Mouse (Mus musculus) lung, postnatal 0 days (tissue): ENCODE results near the gene Lpp. TPM values are rescaled to one million over a fixed set of nuclear protein-coding genes. Genes with fewer than 3 reads are reported as not detected.

Experiments
- ATAC-seq: fragments of 200-750 bp; cut with Nextera tagmentation; 2 replicates; pipeline ENCODE4 v1.8.0; 2017; ENCODE audit warnings: moderate library complexity
- DNase-seq: peaks from one replicate; pipeline ENCODE4 v3.0.0-alpha.2; 2016; ENCODE audit warnings: low spot score
- H3K27ac ChIP-seq: fragments of 300-500 bp; sonication (generic); 2 replicates; pipeline ENCODE4 v1.5.1; 2014; ENCODE audit warnings: antibody characterized with exemption, mild to moderate bottlenecking, low read length, mixed read lengths
- H3K27me3 ChIP-seq: fragments of 300-500 bp; sonication (generic); replicated peaks from 2 replicates; pipeline ENCODE4 v1.6.1; 2014; ENCODE audit warnings: low read length, mixed read lengths; ENCODE audit not compliant: insufficient read depth
- H3K36me3 ChIP-seq: fragments of 300-500 bp; sonication (generic); 2 replicates; pipeline ENCODE4 v1.6.1; 2014; ENCODE audit warnings: low read length, mixed read lengths; ENCODE audit not compliant: insufficient read depth
- H3K4me1 ChIP-seq: fragments of 300-500 bp; sonication (generic); 2 replicates; pipeline ENCODE4 v1.6.1; 2014; ENCODE audit warnings: antibody characterized with exemption, low read depth, low read length, mixed read lengths; ENCODE audit not compliant: insufficient read depth
- H3K4me2 ChIP-seq: fragments of 300-500 bp; sonication (generic); replicated peaks from 2 replicates; pipeline ENCODE4 v1.6.1; 2014; ENCODE audit warnings: low read depth, mild to moderate bottlenecking, low read length, moderate library complexity, mixed read lengths
- H3K4me3 ChIP-seq: fragments of 300-500 bp; sonication (generic); 2 replicates; pipeline ENCODE4 v1.5.1; 2014; ENCODE audit warnings: low read depth, low read length
- H3K9ac ChIP-seq: fragments of 300-500 bp; sonication (generic); replicated peaks from 2 replicates; pipeline ENCODE4 v1.6.1; 2014; ENCODE audit warnings: low read depth, mild to moderate bottlenecking
- H3K9me3 ChIP-seq: fragments of 300-500 bp; sonication (generic); 2 replicates; pipeline ENCODE4 v1.6.1; 2016; ENCODE audit warnings: low read length, mixed read lengths
- CTCF ChIP-seq: IDR thresholded peaks from 2 replicates; pipeline ENCODE4 v1.5.1; 2016; ENCODE audit warnings: antibody characterized with exemption, mild to moderate bottlenecking
- EP300 ChIP-seq: IDR thresholded peaks from 2 replicates; pipeline ENCODE4 v1.6.1; 2016; ENCODE audit warnings: antibody characterized with exemption, mild to moderate bottlenecking, control low read depth
- WGBS: fragments of 180-500 bp; shearing (Covaris S2); extraction: QIAGEN DNeasy Blood & Tissue Kit; methylation state at CpG from one replicate; pipeline ENCODE4 v1.1.7; 2014; 5-methylcytosine and 5-hydroxymethylcytosine counted together
- polyA plus RNA-seq: library from polyadenylated mRNA; unstranded; fragments of >200 nt; fragmentation: Nextera tagmentation; extraction: Ambion mirVana; gene quantifications from 2 replicates; pipeline ENCODE4 v1.2.1, GENCODE M21; 2015

Lpp gene
- polyA plus RNA-seq, 1 experiment from 2014 or later = 36.8 TPM

GRCm38 (mm10) chr16:24624335-24624734 is 231.0 kb downstream of the Lpp start:
- Histone ChIP-seq H3K4me1 (no peaks in the 10 kb centered on the region), H3K4me2 (no peak overlapping the region), H3K27me3 (no peaks in the 10 kb centered on the region), H3K4me3 (no peak overlapping the region), H3K9ac (no peak overlapping the region), H3K27ac (no peak overlapping the region), H3K36me3 (no peaks in the 10 kb centered on the region), H3K9me3 (no peaks in the 10 kb centered on the region)
- 61% methylated on average over 5 of the region's 5 CpGs for WGBS
- no peak for TF ChIP-seq CTCF
- TF ChIP-seq EP300 = no peak
- no peak for ATAC-seq
- no peak for DNase-seq

GRCm38 (mm10) chr16:24625576-24625975 is 232.3 kb downstream of the Lpp start:
- WGBS = 85% methylated on average over 5 of the region's 5 CpGs
- ATAC-seq = peak; percentile 41; the same call in 1 of the 2 replicates
- H3K4me3 ChIP-seq = no peak overlapping the region
- peak; percentile 61 for DNase-seq
- H3K4me2 ChIP-seq = no peak overlapping the region
- H3K4me1 ChIP-seq = no peaks in the 10 kb centered on the region
- no peaks in the 10 kb centered on the region for H3K36me3 ChIP-seq
- no peak for TF ChIP-seq CTCF
- TF ChIP-seq EP300 = peak; percentile 24; the same call in 1 of the 2 replicates
- H3K27me3 ChIP-seq = no peaks in the 10 kb centered on the region
- H3K9ac ChIP-seq = no peak overlapping the region
- H3K9me3 ChIP-seq = no peaks in the 10 kb centered on the region
- no peak overlapping the region for H3K27ac ChIP-seq

- no peak overlapping the region for H3K4me3 ChIP-seq
- H3K9me3 ChIP-seq = no peaks in the 10 kb centered on the region
- DNase-seq = no peak
- no peak overlapping the region for H3K4me2 ChIP-seq
- WGBS = 79% methylated on average over 1 of the region's 1 CpGs
- no peak for ATAC-seq
- H3K27ac ChIP-seq = no peak overlapping the region
- H3K27me3 ChIP-seq = no peaks in the 10 kb centered on the region
- no peak for TF ChIP-seq EP300
- no peak for TF ChIP-seq CTCF
- no peaks in the 10 kb centered on the region for H3K36me3 ChIP-seq
- no peaks in the 10 kb centered on the region for H3K4me1 ChIP-seq
- H3K9ac ChIP-seq = no peak overlapping the region
Observed at GRCm38 (mm10) chr16:24628779-24629178, 235.5 kb downstream of the Lpp start.

GRCm38 (mm10) chr16:24629218-24630172 is 236.2 kb downstream of the Lpp start:
- H3K27me3 ChIP-seq = no peaks in the 10 kb centered on the region
- 61% methylated on average over 12 of the region's 12 CpGs for WGBS
- TF ChIP-seq EP300 = peak; percentile 41; the same call in 1 of the 2 replicates
- TF ChIP-seq CTCF = no peak
- no peak overlapping the region for H3K4me3 ChIP-seq
- no peak overlapping the region for H3K27ac ChIP-seq
- peak; percentile 40; the same call in 1 of the 2 replicates for ATAC-seq
- no peaks in the 10 kb centered on the region for H3K9me3 ChIP-seq
- H3K36me3 ChIP-seq = no peaks in the 10 kb centered on the region
- peak; percentile 34 for DNase-seq
- no peaks in the 10 kb centered on the region for H3K4me1 ChIP-seq
- H3K4me2 ChIP-seq = no peak overlapping the region
- no peak overlapping the region for H3K9ac ChIP-seq

GRCm38 (mm10) chr16:24635381-24635919 is 242.1 kb downstream of the Lpp start:
- TF ChIP-seq CTCF = no peak
- no peak for TF ChIP-seq EP300
- no peaks in the 10 kb centered on the region for H3K9me3 ChIP-seq
- H3K4me2 ChIP-seq = no peak overlapping the region
- H3K27me3 ChIP-seq = no peaks in the 10 kb centered on the region
- DNase-seq = no peak
- H3K27ac ChIP-seq = no peak overlapping the region
- H3K4me1 ChIP-seq = no peaks in the 10 kb centered on the region
- H3K9ac ChIP-seq = no peak overlapping the region
- 91% methylated on average over 7 of the region's 7 CpGs for WGBS
- no peak overlapping the region for H3K4me3 ChIP-seq
- ATAC-seq = no peak
- H3K36me3 ChIP-seq = no peaks in the 10 kb centered on the region

- Histone ChIP-seq H3K27ac (no peak overlapping the region), H3K9ac (no peak overlapping the region), H3K9me3 (no peaks in the 10 kb centered on the region), H3K4me3 (no peak overlapping the region), H3K4me1 (no peaks in the 10 kb centered on the region), H3K4me2 (no peak overlapping the region), H3K27me3 (no peaks in the 10 kb centered on the region), H3K36me3 (no peaks in the 10 kb centered on the region)
- ATAC-seq (no peak), DNase-seq (no peak)
- no peak for TF ChIP-seq EP300
- TF ChIP-seq CTCF = no peak
- 92% methylated on average over 2 of the region's 2 CpGs for WGBS
Observed at GRCm38 (mm10) chr16:24636894-24637293, 243.6 kb downstream of the Lpp start.
